Mouse (Mus musculus): Measurements from ENCODE around the gene Dnajb7. TPM values are rescaled to one million over a fixed set of nuclear protein-coding genes. Genes with fewer than 3 reads are reported as not detected.
"Not testable (repeated sequence)": the region's sequence is repeated elsewhere in the genome, so short reads cannot be mapped to it uniquely, and the experiment has no call there.

Gene Dnajb7
- polyA plus RNA-seq, 1 experiment from 2014 or later, result 0.77 TPM

DNA sequence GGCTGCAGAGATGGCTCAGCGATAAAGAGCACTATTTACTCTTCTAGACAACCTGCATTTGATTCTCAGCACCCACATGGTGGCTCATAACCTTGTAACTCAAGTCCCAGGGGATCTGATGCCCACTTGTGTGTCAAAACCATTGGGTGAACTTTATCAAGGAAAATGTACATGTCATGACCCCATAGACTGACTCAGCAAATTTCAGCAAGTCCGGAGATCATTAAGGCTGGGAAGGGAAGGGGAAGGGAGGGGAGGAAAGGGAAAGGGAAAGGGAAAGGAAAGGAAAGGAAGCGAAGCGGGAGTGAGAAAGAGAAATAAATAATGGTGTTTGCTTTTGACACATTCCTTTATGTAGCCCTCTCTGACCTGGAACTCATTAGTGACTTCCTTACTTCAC, 10.0 kb upstream of the Dnajb7 start:
- WGBS (ENCODE audit: insufficient replicate concordance), result 77% methylated on average over 4 of the region's 4 CpGs
- Histone ChIP-seq H3K4me2 (ENCODE audit: low read depth, low read length) (no peak overlapping the region), H3K27ac (ENCODE audit: low read length) (peak overlapping the region; percentile 53; the same call in 1 of the 2 replicates)

DNA sequence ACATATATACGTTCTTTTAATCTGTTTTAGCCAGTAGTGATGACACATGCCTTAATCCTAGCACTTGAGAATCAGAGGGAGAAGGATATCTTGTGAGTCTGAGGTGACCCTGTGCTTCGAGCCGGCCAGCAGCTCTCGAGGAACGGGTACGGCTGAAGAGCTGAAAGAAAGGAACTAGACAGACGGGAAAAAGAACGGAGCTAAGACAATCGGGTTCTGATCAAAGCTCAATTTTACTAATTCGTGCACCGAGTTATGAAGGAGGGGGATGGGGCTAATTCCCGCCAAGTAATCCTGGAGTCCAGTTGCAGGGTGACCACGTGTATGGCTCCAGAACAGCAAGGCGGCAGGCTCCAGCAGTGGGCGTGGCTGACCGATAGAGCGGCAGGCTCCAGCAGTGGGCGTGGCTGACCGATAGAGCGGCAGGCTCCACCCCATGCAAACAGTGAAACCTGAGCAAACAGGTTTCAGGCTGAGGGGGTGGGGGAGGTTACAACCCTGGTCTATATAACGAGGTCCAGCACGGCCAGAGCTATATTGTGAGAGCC, 8.7 kb upstream of the Dnajb7 start:
- peak; percentile 89 for ATAC-seq (ENCODE audit: low read depth)
- Histone ChIP-seq H3K27ac (ENCODE audit: low read length) (peak overlapping the region; percentile 55; the same call in 1 of the 2 replicates), H3K4me3 (ENCODE audit: low read depth, low read length) (peak overlapping the region; percentile 30), H3K4me1 (ENCODE audit: control insufficient read depth, low read depth, low read length) (peaks cover 20% of the 10 kb centered on the region), H3K4me2 (ENCODE audit: low read depth, low read length) (peak overlapping the region; percentile 54)
- H3K9ac ChIP-seq (ENCODE audit: low read depth, low read length); H3K27me3 ChIP-seq (ENCODE audit: control insufficient read depth, insufficient read depth, low read depth, low read length); H3K9me3 ChIP-seq (replicated peaks; ENCODE audit: control insufficient read depth, low read length); H3K36me3 ChIP-seq (ENCODE audit: control insufficient read depth, insufficient read depth): not testable (repeated sequence)
- 8% methylated on average over 22 of the region's 22 CpGs for WGBS (ENCODE audit: insufficient replicate concordance)

More for the DNA sequence above, 10.0 kb upstream of the Dnajb7 start:
- H3K9me3 ChIP-seq (replicated peaks; ENCODE audit: control insufficient read depth, low read length), result no peaks in the 10 kb centered on the region
- H3K36me3 ChIP-seq (ENCODE audit: control insufficient read depth, insufficient read depth), result no peaks in the 10 kb centered on the region
- H3K4me1 ChIP-seq (ENCODE audit: control insufficient read depth, low read depth, low read length), result peaks cover 20% of the 10 kb centered on the region
- no peaks in the 10 kb centered on the region for H3K27me3 ChIP-seq (ENCODE audit: control insufficient read depth, insufficient read depth, low read depth, low read length)
- no peak overlapping the region for H3K9ac ChIP-seq (ENCODE audit: low read depth, low read length)
- no peak for ATAC-seq (ENCODE audit: low read depth)
- H3K4me3 ChIP-seq (ENCODE audit: low read depth, low read length), result no peak overlapping the region

DNA sequence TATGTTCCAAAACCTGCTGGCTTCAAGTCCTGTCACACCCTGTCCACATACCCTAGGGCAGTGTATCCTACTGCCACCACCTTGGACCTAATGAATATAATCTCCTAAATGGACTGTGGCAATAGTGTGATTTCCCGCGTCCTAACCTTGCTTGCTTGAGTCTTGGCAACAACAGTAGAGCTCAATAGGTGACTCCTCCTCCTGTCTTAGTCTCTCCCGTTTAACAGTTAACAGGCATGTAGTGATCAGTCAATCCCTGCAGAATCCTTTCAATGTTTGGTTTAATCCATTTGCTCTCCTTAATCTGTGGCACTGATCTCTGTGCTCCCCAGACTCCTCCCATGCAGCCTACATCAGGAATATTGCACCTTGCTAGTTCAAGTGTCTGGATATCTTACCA, 3.1 kb downstream of the Dnajb7 start:
- no peaks in the 10 kb centered on the region for H3K9me3 ChIP-seq (replicated peaks; ENCODE audit: control insufficient read depth, low read length)
- H3K4me3 ChIP-seq (ENCODE audit: low read depth, low read length), result no peak overlapping the region
- no peak overlapping the region for H3K27ac ChIP-seq (ENCODE audit: low read length)
- WGBS (ENCODE audit: insufficient replicate concordance), result 82% methylated on average over 3 of the region's 3 CpGs
- no peak for ATAC-seq (ENCODE audit: low read depth)
- H3K4me2 ChIP-seq (ENCODE audit: low read depth, low read length), result no peak overlapping the region
- no peaks in the 10 kb centered on the region for H3K27me3 ChIP-seq (ENCODE audit: control insufficient read depth, insufficient read depth, low read depth, low read length)
- H3K9ac ChIP-seq (ENCODE audit: low read depth, low read length), result no peak overlapping the region
- H3K4me1 ChIP-seq (ENCODE audit: control insufficient read depth, low read depth, low read length), result peaks cover 8% of the 10 kb centered on the region
- no peaks in the 10 kb centered on the region for H3K36me3 ChIP-seq (ENCODE audit: control insufficient read depth, insufficient read depth)

DNA sequence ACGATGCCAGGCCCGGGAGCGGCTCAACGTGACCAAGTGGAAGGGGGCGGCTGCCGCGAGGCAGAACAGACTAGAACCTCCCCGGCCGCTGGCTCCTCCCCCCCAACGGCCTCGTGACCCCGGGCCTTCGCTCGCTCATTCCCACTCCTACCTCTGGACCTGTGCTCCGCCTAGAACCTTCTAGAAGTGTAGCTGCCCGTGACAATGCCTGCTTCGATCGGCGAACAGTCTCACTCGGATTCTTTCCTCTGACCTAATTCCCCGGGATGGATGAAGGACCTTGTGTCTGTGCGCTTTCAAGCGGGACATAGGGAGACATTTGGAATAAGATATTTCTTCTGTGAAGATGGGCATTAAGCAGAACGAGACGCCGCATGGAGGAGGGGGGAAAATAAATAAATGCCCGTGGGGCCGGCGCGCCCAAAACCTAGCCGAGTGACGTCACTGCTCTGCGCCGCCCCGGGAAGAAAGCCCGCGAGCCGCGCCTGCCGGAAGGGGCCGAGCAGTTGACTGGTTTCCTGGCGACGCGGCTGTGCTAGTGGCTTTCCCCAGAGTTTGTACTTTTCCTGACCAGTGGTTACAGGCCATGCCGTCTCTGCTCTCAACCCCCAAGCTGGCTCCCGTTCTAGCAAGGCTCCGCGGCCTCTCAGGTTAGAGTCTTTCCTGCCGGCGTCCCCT, 8.3 kb downstream of the Dnajb7 start, which contains the start of the genes St13 and Xpnpep3:
Gene St13, minus strand, starts transcription at position 440 of the 678 bp plus-strand sequence.
Gene Xpnpep3, plus strand, starts transcription at position 501 of the 678 bp plus-strand sequence.
- no peaks in the 10 kb centered on the region for H3K9me3 ChIP-seq (replicated peaks; ENCODE audit: control insufficient read depth, low read length)
- WGBS (ENCODE audit: insufficient replicate concordance), result 0% methylated on average over 50 of the region's 50 CpGs
- peak within 1 kb of the TSS; percentile 95 for H3K9ac ChIP-seq (ENCODE audit: low read depth, low read length)
- no peaks in the 10 kb centered on the region for H3K27me3 ChIP-seq (ENCODE audit: control insufficient read depth, insufficient read depth, low read depth, low read length)
- H3K4me1 ChIP-seq (ENCODE audit: control insufficient read depth, low read depth, low read length), result peaks cover 27% of the 10 kb centered on the region
- H3K36me3 ChIP-seq (ENCODE audit: control insufficient read depth, insufficient read depth), result no peaks in the 10 kb centered on the region
- peak within 1 kb of the TSS; percentile 97 for H3K4me2 ChIP-seq (ENCODE audit: low read depth, low read length)
- H3K4me3 ChIP-seq (ENCODE audit: low read depth, low read length), result peak within 1 kb of the TSS; percentile 96
- peak; percentile 99 for ATAC-seq (ENCODE audit: low read depth)
- H3K27ac ChIP-seq (ENCODE audit: low read length), result peak within 1 kb of the TSS; percentile 95

DNA sequence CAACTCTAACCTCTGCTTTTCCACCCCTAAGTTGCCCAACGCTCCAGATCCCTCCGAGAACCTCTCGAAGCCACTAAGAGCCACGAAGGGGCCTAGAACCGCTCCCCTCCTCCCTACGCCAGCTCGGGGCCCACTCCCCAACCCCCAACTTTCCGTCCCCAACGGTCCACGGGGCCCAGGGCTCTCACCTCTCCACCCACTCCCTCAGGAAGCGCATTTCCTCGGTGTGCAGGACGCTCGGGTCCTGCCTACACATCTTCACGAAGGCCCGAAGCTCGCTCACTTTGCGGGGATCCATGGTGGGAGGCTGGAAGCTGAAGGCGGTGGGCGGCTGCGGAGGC, 8.8 kb downstream of the Dnajb7 start:
- peak; percentile 17; the same call in 1 of the 2 replicates for ATAC-seq (ENCODE audit: low read depth)
- H3K36me3 ChIP-seq (ENCODE audit: control insufficient read depth, insufficient read depth), result no peaks in the 10 kb centered on the region

DNA sequence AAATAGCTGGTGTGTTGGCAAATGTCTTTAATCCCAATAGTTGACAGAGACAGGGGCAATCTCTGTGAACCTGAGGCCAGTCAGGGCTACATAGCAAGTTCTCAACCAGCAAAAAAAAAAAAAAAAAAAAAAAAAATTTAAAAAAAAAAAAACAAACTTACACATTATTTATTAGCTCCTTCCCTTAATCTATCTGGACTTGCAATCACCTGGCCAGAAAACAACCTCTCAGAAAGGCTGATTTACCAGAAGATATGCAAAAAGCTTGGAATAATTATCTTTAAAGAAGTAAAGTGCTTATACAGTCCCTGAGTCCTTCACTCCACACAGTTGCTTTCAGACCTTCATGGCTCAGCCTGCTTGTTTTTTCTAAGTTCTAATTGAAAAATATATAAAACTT, 9.9 kb downstream of the Dnajb7 start:
- no peaks in the 10 kb centered on the region for H3K36me3 ChIP-seq (ENCODE audit: control insufficient read depth, insufficient read depth)
- H3K4me3 ChIP-seq (ENCODE audit: low read depth, low read length), result peak overlapping the region; percentile 96
- H3K27me3 ChIP-seq (ENCODE audit: control insufficient read depth, insufficient read depth, low read depth, low read length), result no peaks in the 10 kb centered on the region
- no peak overlapping the region for H3K27ac ChIP-seq (ENCODE audit: low read length)
- ATAC-seq (ENCODE audit: low read depth), result no peak
- peak overlapping the region; percentile 95 for H3K9ac ChIP-seq (ENCODE audit: low read depth, low read length)
- H3K4me1 ChIP-seq (ENCODE audit: control insufficient read depth, low read depth, low read length), result peaks cover 27% of the 10 kb centered on the region
- H3K4me2 ChIP-seq (ENCODE audit: low read depth, low read length), result peak overlapping the region; percentile 97
- no peaks in the 10 kb centered on the region for H3K9me3 ChIP-seq (replicated peaks; ENCODE audit: control insufficient read depth, low read length)

More for the DNA sequence above, 8.8 kb downstream of the Dnajb7 start:
- H3K4me3 ChIP-seq (ENCODE audit: low read depth, low read length), result peak overlapping the region; percentile 96
- no peaks in the 10 kb centered on the region for H3K27me3 ChIP-seq (ENCODE audit: control insufficient read depth, insufficient read depth, low read depth, low read length)
- no peaks in the 10 kb centered on the region for H3K9me3 ChIP-seq (replicated peaks; ENCODE audit: control insufficient read depth, low read length)
- H3K9ac ChIP-seq (ENCODE audit: low read depth, low read length), result peak overlapping the region; percentile 95
- H3K27ac ChIP-seq (ENCODE audit: low read length), result peak overlapping the region; percentile 95
- WGBS (ENCODE audit: insufficient replicate concordance), result under 1% methylated on average over 21 of the region's 21 CpGs
- peak overlapping the region; percentile 97 for H3K4me2 ChIP-seq (ENCODE audit: low read depth, low read length)
- H3K4me1 ChIP-seq (ENCODE audit: control insufficient read depth, low read depth, low read length), result peaks cover 27% of the 10 kb centered on the region

DNA sequence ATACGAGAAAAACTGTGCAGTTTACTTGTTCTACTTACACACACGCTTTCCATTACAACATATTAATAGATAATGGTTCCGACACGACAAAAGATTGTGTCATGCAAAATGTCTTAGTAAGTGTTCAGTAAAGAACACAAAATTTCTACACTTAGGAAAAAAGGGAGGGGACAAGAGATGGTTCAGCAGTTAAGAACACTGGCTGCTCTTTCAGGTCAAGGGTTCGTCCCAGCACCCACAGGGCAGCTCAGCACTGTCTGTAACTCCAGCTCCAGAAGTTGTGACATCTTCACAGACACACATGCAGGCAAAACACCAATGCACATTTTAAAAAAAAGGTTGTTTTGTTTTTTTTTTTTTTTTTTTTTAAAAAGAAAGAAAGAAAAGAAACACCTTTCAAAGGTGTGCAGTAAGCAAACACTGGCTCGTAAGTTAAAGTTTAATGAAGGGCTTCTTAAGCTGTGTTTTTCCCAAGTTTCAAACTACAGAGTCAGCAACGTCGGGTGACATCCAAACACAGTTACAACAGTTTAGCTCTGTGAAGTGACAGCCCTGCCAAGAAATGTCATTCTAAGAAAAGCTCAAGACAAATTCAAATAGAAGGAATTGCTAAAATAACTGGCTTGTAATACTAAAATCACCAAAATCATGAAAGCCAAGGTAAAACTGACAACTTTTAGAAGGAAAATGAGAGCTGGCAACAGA, 13.7 kb downstream of the Dnajb7 start:
- no peaks in the 10 kb centered on the region for H3K9me3 ChIP-seq (replicated peaks; ENCODE audit: control insufficient read depth, low read length)
- H3K27me3 ChIP-seq (ENCODE audit: control insufficient read depth, insufficient read depth, low read depth, low read length), result no peaks in the 10 kb centered on the region
- H3K4me2 ChIP-seq (ENCODE audit: low read depth, low read length), result no peak overlapping the region
- no peak overlapping the region for H3K4me3 ChIP-seq (ENCODE audit: low read depth, low read length)
- WGBS (ENCODE audit: insufficient replicate concordance), result 69% methylated on average over 8 of the region's 8 CpGs
- peaks cover 19% of the 10 kb centered on the region for H3K4me1 ChIP-seq (ENCODE audit: control insufficient read depth, low read depth, low read length)
- peaks cover 2% of the 10 kb centered on the region; the same call in 1 of the 2 replicates for H3K36me3 ChIP-seq (ENCODE audit: control insufficient read depth, insufficient read depth)
- H3K27ac ChIP-seq (ENCODE audit: low read length), result no peak overlapping the region
- no peak for ATAC-seq (ENCODE audit: low read depth)
- no peak overlapping the region for H3K9ac ChIP-seq (ENCODE audit: low read depth, low read length)

DNA sequence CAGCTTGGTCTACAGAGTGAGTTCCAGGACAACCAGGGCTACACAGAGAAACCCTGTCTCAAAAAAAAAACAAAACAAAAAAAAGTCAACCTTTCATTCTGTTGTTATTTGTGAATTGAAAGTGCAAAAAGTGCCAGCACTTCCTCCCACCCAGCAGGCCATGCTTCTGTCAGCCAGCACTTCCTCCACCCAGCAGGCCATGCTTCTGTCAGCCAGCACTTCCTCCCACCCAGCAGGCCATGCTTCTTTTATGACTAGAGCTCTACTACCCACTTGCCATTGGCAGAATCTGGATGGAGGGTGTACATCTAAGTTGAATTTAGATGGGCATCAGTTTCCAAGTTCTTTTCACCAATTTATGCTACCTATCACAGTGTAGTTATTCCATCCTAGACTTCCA, 15.1 kb downstream of the Dnajb7 start:
- no peaks in the 10 kb centered on the region for H3K9me3 ChIP-seq (replicated peaks; ENCODE audit: control insufficient read depth, low read length)
- H3K27me3 ChIP-seq (ENCODE audit: control insufficient read depth, insufficient read depth, low read depth, low read length), result no peaks in the 10 kb centered on the region
- peaks cover 2% of the 10 kb centered on the region; the same call in 1 of the 2 replicates for H3K36me3 ChIP-seq (ENCODE audit: control insufficient read depth, insufficient read depth)
- no peak overlapping the region for H3K27ac ChIP-seq (ENCODE audit: low read length)
- H3K4me1 ChIP-seq (ENCODE audit: control insufficient read depth, low read depth, low read length), result peaks cover 13% of the 10 kb centered on the region
- H3K9ac ChIP-seq (ENCODE audit: low read depth, low read length), result no peak overlapping the region
- no peak overlapping the region for H3K4me3 ChIP-seq (ENCODE audit: low read depth, low read length)
- H3K4me2 ChIP-seq (ENCODE audit: low read depth, low read length), result no peak overlapping the region
- ATAC-seq (ENCODE audit: low read depth), result no peak

DNA sequence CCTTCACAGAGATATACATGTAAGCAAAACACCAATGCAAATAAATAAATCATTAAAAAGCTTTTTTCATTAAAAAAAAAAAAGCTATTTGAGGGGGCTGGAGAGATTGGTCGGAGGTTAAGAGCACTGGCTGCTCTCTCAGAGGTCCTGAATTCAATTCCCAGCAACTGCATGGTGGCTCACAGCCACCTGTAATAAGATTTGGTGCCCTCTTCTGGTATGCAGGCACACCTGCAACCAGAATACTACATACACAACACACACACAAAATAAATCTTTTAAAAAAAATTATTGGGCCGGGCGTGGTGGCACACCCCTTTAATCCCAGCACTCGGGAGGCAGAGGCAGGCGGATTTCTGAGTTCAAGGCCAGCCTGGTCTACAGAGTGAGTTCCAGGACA, 21.8 kb downstream of the Dnajb7 start:
- H3K27me3 ChIP-seq (ENCODE audit: control insufficient read depth, insufficient read depth, low read depth, low read length), result no peaks in the 10 kb centered on the region
- ATAC-seq (ENCODE audit: low read depth), result no peak
- H3K27ac ChIP-seq (ENCODE audit: low read length), result no peak overlapping the region
- no peak overlapping the region for H3K4me2 ChIP-seq (ENCODE audit: low read depth, low read length)
- 76% methylated on average over 5 of the region's 5 CpGs for WGBS (ENCODE audit: insufficient replicate concordance)
- H3K9ac ChIP-seq (ENCODE audit: low read depth, low read length), result no peak overlapping the region
- no peaks in the 10 kb centered on the region; the same call in 1 of the 2 replicates for H3K4me1 ChIP-seq (ENCODE audit: control insufficient read depth, low read depth, low read length)
- no peaks in the 10 kb centered on the region for H3K9me3 ChIP-seq (replicated peaks; ENCODE audit: control insufficient read depth, low read length)
- no peak overlapping the region for H3K4me3 ChIP-seq (ENCODE audit: low read depth, low read length)
- peaks cover 27% of the 10 kb centered on the region for H3K36me3 ChIP-seq (ENCODE audit: control insufficient read depth, insufficient read depth)

Measured in liver, embryonic 16.5 days (tissue).